Mouse (Mus musculus): Measurements from ENCODE around the gene Cd86. TPM values are rescaled to one million over a fixed set of nuclear protein-coding genes. Genes with fewer than 3 reads are reported as not detected.

Gene Cd86
- polyA plus RNA-seq (2015; fragmentation: Nextera tagmentation; extraction: Ambion mirVana) = 7.8 and 9.4 TPM in 2 replicates

DNA sequence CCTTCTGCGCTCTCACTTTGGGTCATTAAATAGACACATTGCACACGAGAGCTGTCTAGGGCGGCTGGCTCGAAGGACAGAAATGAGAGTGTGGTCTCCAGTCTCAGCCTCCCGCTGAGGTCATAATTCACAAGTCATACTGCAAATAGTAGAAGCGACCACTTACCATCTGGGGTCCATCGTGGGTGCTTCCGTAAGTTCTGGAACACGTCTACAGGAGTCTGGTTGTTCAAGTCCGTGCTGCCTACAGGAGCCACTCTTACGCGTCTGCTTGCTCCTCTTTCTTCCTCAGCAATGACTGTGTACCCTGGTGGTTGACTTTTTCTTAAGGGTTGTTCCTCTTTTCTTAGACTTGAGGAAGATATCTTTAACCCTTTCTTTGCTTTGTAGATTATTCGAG lies at the start of gene Cd86:
Cd86 (minus strand) TSS at position 300 of the 400 bp plus-strand sequence.
- ATAC-seq (ENCODE audit: insufficient read depth) = no peak
- 21% methylated on average over 13 of the region's 13 CpGs for WGBS (ENCODE audit: insufficient replicate concordance)
- Histone ChIP-seq H3K4me2 (peak within 1 kb of the TSS; percentile 14; the same call in 1 of the 2 replicates), H3K9ac (no peak within 1 kb of the TSS), H3K27me3 (no peaks in the 10 kb centered on the region), H3K4me1 (replicated peaks) (no peaks in the 10 kb centered on the region), H3K9me3 (replicated peaks) (no peaks in the 10 kb centered on the region), H3K27ac (replicated peaks) (no peak within 1 kb of the TSS), H3K4me3 (replicated peaks) (peak within 1 kb of the TSS; percentile 14; the same call in 1 of the 2 replicates), H3K36me3 (replicated peaks) (no peaks in the 10 kb centered on the region)

DNA sequence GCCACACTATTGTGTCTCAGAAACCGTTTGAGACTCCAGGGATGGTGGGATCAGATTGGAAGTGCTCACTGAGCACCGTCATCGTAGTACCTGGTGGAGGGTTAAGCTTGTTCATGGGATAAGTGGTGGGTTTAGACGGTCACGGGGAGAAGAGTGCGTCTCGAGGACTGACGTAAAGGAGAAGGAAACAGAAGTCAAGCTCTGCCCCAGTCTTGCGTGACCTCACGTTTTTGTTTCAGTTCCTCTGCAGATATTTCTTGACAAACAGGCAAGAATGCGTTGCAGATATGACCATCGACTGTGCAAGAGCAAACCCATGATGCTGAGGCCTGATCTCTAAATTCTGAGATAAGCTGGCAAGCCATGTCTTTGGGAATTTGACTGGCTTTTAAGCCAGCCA lies 45.9 kb upstream of the Cd86 start:
- Histone ChIP-seq H3K9ac (no peak overlapping the region), H3K9me3 (replicated peaks) (no peaks in the 10 kb centered on the region), H3K36me3 (replicated peaks) (no peaks in the 10 kb centered on the region), H3K27me3 (no peaks in the 10 kb centered on the region), H3K4me1 (replicated peaks) (no peaks in the 10 kb centered on the region), H3K27ac (replicated peaks) (no peak overlapping the region), H3K4me3 (replicated peaks) (no peak overlapping the region), H3K4me2 (no peak overlapping the region)
- ATAC-seq (ENCODE audit: insufficient read depth) = no peak
- 49% methylated on average over 12 of the region's 12 CpGs for WGBS (ENCODE audit: insufficient replicate concordance)

GRCm38 (mm10) chr16:36710794-36711193 lies 44.9 kb upstream of the Cd86 start:
- H3K27ac ChIP-seq (replicated peaks) = no peak overlapping the region
- H3K4me1 ChIP-seq (replicated peaks) = no peaks in the 10 kb centered on the region
- no peak overlapping the region for H3K9ac ChIP-seq
- WGBS (ENCODE audit: insufficient replicate concordance) = 61% methylated on average over 2 of the region's 2 CpGs
- H3K9me3 ChIP-seq (replicated peaks) = no peaks in the 10 kb centered on the region
- H3K4me2 ChIP-seq = no peak overlapping the region
- no peaks in the 10 kb centered on the region for H3K27me3 ChIP-seq
- no peak overlapping the region for H3K4me3 ChIP-seq (replicated peaks)
- no peak for ATAC-seq (ENCODE audit: insufficient read depth)
- H3K36me3 ChIP-seq (replicated peaks) = no peaks in the 10 kb centered on the region

DNA sequence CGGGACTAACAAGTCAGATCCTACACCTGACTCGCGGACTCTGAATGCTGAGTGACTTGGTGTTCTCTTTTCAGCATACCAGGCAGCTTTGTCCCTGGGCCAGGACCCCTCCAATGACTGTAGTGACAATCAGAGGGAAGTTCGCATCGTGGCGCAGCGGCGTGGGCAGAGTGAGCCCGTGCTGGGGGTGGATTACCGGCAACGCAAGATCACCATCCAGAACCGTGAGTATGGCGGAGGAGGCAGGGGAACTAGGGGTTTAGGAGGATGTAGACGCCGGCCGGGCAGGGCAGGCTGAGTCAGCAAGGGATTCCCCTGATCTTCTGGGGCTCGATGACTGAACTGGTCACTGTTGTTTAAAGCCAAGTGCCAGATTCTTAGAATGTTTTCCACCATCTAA lies 43.5 kb upstream of the Cd86 start:
- H3K27ac ChIP-seq (replicated peaks) = no peak overlapping the region
- 67% methylated on average over 17 of the region's 17 CpGs for WGBS (ENCODE audit: insufficient replicate concordance)
- no peaks in the 10 kb centered on the region for H3K4me1 ChIP-seq (replicated peaks)
- H3K36me3 ChIP-seq (replicated peaks) = no peaks in the 10 kb centered on the region
- H3K9me3 ChIP-seq (replicated peaks) = no peaks in the 10 kb centered on the region
- no peak overlapping the region for H3K4me2 ChIP-seq
- no peak overlapping the region for H3K9ac ChIP-seq
- H3K27me3 ChIP-seq = no peaks in the 10 kb centered on the region
- no peak for ATAC-seq (ENCODE audit: insufficient read depth)
- no peak overlapping the region for H3K4me3 ChIP-seq (replicated peaks)

DNA sequence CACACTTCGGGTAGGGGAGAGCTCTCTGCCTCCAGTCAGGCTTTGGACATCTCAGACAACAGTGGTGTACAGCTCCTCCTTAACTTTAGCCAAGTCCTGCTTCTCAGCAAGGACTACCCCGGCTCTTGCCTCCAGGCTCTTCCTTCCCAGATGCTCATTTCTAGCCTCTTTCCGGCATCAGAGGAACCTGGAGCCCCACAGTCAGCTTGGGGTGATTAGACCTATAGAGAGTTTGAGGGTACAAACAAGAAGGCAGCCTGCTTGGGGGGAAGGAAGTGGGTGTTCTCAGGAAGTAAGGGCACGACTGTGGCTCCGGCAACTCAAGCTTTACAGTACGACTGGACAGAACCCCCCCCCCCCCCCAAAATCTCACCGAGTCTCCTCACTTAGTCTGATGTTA lies 42.9 kb upstream of the Cd86 start:
- no peak overlapping the region for H3K4me3 ChIP-seq (replicated peaks)
- H3K9ac ChIP-seq = no peak overlapping the region
- ATAC-seq (ENCODE audit: insufficient read depth) = no peak
- WGBS (ENCODE audit: insufficient replicate concordance) = 34% methylated on average over 7 of the region's 7 CpGs
- no peaks in the 10 kb centered on the region for H3K4me1 ChIP-seq (replicated peaks)
- no peaks in the 10 kb centered on the region for H3K9me3 ChIP-seq (replicated peaks)
- no peaks in the 10 kb centered on the region for H3K27me3 ChIP-seq
- no peaks in the 10 kb centered on the region for H3K36me3 ChIP-seq (replicated peaks)
- no peak overlapping the region for H3K4me2 ChIP-seq
- no peak overlapping the region for H3K27ac ChIP-seq (replicated peaks)

DNA sequence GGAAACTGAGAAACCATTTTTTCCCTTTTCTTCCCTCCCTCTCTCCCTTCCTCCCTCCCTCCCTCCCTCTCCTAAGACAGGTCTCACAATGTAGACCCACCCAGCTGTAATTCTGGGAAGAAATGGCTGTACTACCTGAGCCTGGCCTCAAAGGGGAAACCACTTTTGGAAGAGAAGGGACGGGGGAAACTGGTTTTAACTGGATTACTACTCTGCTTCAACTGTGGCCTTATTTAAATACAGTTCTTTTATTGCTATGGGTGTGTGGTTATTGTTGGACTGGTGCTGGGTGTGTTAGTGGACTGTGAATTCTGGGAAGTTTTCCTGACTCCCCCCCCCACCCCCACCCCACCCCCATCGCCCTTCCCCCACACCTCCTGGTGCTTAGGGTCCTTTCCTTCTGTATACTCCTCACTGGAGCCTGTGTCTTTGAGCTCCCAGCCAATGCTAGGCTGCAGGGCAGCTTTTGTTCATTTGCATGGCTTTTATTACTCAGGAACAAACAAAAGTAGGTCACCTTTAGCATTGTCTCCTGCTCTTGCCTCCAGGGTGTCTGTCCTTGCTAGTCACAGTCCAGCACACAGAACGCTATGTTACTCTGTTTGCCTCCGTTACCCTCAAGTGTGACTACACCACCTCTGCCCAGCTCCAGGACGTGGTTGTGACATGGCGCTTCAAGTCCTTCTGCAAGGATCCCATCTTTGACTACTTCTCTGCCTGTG lies 42.0 kb upstream of the Cd86 start:
- Histone ChIP-seq H3K27me3 (no peaks in the 10 kb centered on the region), H3K9me3 (replicated peaks) (no peaks in the 10 kb centered on the region), H3K9ac (no peak overlapping the region), H3K4me1 (replicated peaks) (no peaks in the 10 kb centered on the region), H3K4me3 (replicated peaks) (no peak overlapping the region), H3K36me3 (replicated peaks) (no peaks in the 10 kb centered on the region), H3K27ac (replicated peaks) (no peak overlapping the region), H3K4me2 (no peak overlapping the region)
- ATAC-seq (ENCODE audit: insufficient read depth) = no peak
- WGBS (ENCODE audit: insufficient replicate concordance) = 49% methylated on average over 6 of the region's 6 CpGs

DNA sequence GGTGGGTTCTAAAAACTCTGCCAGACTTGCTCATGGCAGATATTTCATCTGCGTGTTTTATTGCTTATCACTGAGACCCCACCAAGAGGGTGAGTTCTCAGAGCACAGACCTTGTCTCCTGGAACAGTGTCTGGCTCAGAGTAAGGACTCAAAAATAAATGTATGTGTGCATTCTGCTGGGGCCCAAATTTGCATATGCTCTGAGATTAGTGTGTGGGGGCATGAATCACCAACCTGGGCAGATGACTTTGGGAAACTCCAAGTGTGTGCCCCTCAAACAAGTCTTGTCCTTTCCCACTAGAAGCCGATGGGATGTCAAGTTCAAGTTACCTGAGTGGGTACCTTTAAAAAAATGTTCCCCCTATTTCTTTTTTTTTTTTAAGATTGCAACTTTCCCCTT lies 34.6 kb upstream of the Cd86 start:
- H3K27ac ChIP-seq (replicated peaks) = no peak overlapping the region
- no peak overlapping the region for H3K4me2 ChIP-seq
- peaks cover 2% of the 10 kb centered on the region; the same call in 1 of the 2 replicates for H3K27me3 ChIP-seq
- 63% methylated on average over 2 of the region's 2 CpGs for WGBS (ENCODE audit: insufficient replicate concordance)
- ATAC-seq (ENCODE audit: insufficient read depth) = no peak
- H3K4me1 ChIP-seq (replicated peaks) = no peaks in the 10 kb centered on the region
- no peak overlapping the region for H3K9ac ChIP-seq
- H3K36me3 ChIP-seq (replicated peaks) = no peaks in the 10 kb centered on the region
- no peak overlapping the region for H3K4me3 ChIP-seq (replicated peaks)
- no peaks in the 10 kb centered on the region for H3K9me3 ChIP-seq (replicated peaks)

- Histone ChIP-seq H3K27ac (replicated peaks) (no peak overlapping the region), H3K4me2 (no peak overlapping the region), H3K9ac (no peak overlapping the region), H3K9me3 (replicated peaks) (no peaks in the 10 kb centered on the region), H3K4me1 (replicated peaks) (no peaks in the 10 kb centered on the region; the same call in 1 of the 2 replicates), H3K36me3 (replicated peaks) (no peaks in the 10 kb centered on the region), H3K27me3 (peaks cover 30% of the 10 kb centered on the region), H3K4me3 (replicated peaks) (no peak overlapping the region)
- no peak for ATAC-seq (ENCODE audit: insufficient read depth)
- 50% methylated on average over 8 of the region's 8 CpGs for WGBS (ENCODE audit: insufficient replicate concordance)
Measured at GRCm38 (mm10) chr16:36697331-36697730, 31.4 kb upstream of the Cd86 start.

- H3K4me3 ChIP-seq (replicated peaks) = no peak overlapping the region
- no peak overlapping the region for H3K4me2 ChIP-seq
Measured at GRCm38 (mm10) chr16:36694798-36695290, 29.0 kb upstream of the Cd86 start.

GRCm38 (mm10) chr16:36693818-36694413 lies 28.0 kb upstream of the Cd86 start, which contains the start of gene Ildr1:
TSS of gene Ildr1 (plus strand) at chr16:36693978.
- no peak for ATAC-seq (ENCODE audit: insufficient read depth)
- Histone ChIP-seq H3K27me3 (peaks cover 30% of the 10 kb centered on the region), H3K36me3 (replicated peaks) (no peaks in the 10 kb centered on the region), H3K9me3 (replicated peaks) (no peaks in the 10 kb centered on the region), H3K4me3 (replicated peaks) (peak within 1 kb of the TSS; percentile 31), H3K27ac (replicated peaks) (no peak within 1 kb of the TSS), H3K4me2 (peak within 1 kb of the TSS; percentile 54), H3K9ac (no peak within 1 kb of the TSS), H3K4me1 (replicated peaks) (no peaks in the 10 kb centered on the region; the same call in 1 of the 2 replicates)
- WGBS (ENCODE audit: insufficient replicate concordance) = 4% methylated on average over 40 of the region's 40 CpGs

More at GRCm38 (mm10) chr16:36694798-36695290, 29.0 kb upstream of the Cd86 start:
- 54% methylated on average over 9 of the region's 9 CpGs for WGBS (ENCODE audit: insufficient replicate concordance)
- Histone ChIP-seq H3K27ac (replicated peaks) (no peak overlapping the region), H3K9me3 (replicated peaks) (no peaks in the 10 kb centered on the region), H3K4me1 (replicated peaks) (no peaks in the 10 kb centered on the region; the same call in 1 of the 2 replicates), H3K9ac (no peak overlapping the region), H3K27me3 (peaks cover 30% of the 10 kb centered on the region), H3K36me3 (replicated peaks) (no peaks in the 10 kb centered on the region)
- ATAC-seq (ENCODE audit: insufficient read depth) = no peak

DNA sequence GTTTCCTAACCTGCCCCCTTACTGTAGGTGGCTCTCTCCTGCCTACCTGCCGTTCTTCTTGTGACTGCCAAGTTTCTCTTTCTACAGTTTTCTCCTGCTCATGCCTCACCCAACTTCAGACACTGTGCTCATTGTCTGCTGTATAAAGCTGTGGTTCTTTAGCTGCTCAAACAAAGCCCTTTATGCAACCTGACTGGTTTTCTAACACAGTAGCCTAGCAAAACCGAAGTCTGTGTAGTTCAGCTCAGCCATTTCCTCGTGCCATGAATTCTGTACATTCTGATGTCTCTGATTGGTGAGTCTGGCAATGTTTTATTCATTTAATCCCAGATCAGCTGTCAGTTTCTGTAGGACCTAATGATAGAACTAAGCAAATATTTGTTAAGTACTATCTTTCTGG lies 25.6 kb upstream of the Cd86 start:
- H3K9me3 ChIP-seq (replicated peaks) = no peaks in the 10 kb centered on the region
- H3K4me3 ChIP-seq (replicated peaks) = no peak overlapping the region
- no peaks in the 10 kb centered on the region; the same call in 1 of the 2 replicates for H3K4me1 ChIP-seq (replicated peaks)
- no peak overlapping the region for H3K27ac ChIP-seq (replicated peaks)
- H3K27me3 ChIP-seq = peaks cover 30% of the 10 kb centered on the region
- no peaks in the 10 kb centered on the region for H3K36me3 ChIP-seq (replicated peaks)
- 63% methylated on average over 3 of the region's 3 CpGs for WGBS (ENCODE audit: insufficient replicate concordance)
- no peak overlapping the region for H3K9ac ChIP-seq
- no peak for ATAC-seq (ENCODE audit: insufficient read depth)
- no peak overlapping the region for H3K4me2 ChIP-seq
